Mouse (Mus musculus) intestine, embryonic 16.5 days (tissue): ENCODE measurements around the gene Cldn10. TPM values are rescaled to one million over a fixed set of nuclear protein-coding genes. Genes with fewer than 3 reads are reported as not detected.
A peak's percentile ranks its signal among the peaks of the same experiment; 100 is the strongest.
"Not testable (repeated sequence)": the region's sequence is repeated elsewhere in the genome, so short reads cannot be mapped to it uniquely, and the experiment has no call there.

Experiments
- ATAC-seq: fragments of 200-750 bp; cut with Nextera tagmentation; 2 replicates; pipeline ENCODE4 v1.8.0; 2017; ENCODE audit warnings: moderate TSS enrichment, moderate library complexity
- H3K27ac ChIP-seq: fragments of 300-500 bp; sonication (generic); 2 replicates; pipeline ENCODE4 v1.5.1; 2014; ENCODE audit warnings: mild to moderate bottlenecking, low read length
- H3K27me3 ChIP-seq: fragments of 300-500 bp; sonication (generic); replicated peaks from 2 replicates; pipeline ENCODE4 v1.6.1; 2014; ENCODE audit warnings: low read length, control low read depth, mixed read lengths; ENCODE audit not compliant: control insufficient read depth, insufficient read depth
- H3K36me3 ChIP-seq: fragments of 300-500 bp; sonication (generic); 2 replicates; pipeline ENCODE4 v1.6.1; 2014; ENCODE audit warnings: low read length, control low read depth; ENCODE audit not compliant: control insufficient read depth, insufficient read depth
- H3K4me1 ChIP-seq: fragments of 300-500 bp; sonication (generic); 2 replicates; pipeline ENCODE4 v1.6.1; 2014; ENCODE audit warnings: low read length, control low read depth, mixed read lengths; ENCODE audit not compliant: control insufficient read depth, insufficient read depth
- H3K4me2 ChIP-seq: fragments of 300-500 bp; sonication (generic); 2 replicates; pipeline ENCODE4 v1.6.1; 2014; ENCODE audit warnings: low read depth, low read length, control low read depth
- H3K4me3 ChIP-seq: fragments of 300-500 bp; sonication (generic); 2 replicates; pipeline ENCODE4 v1.5.1; 2014; ENCODE audit warnings: mild to moderate bottlenecking, low read length
- H3K9ac ChIP-seq: fragments of 300-500 bp; sonication (generic); 2 replicates; pipeline ENCODE4 v1.6.1; 2014; ENCODE audit warnings: low read depth, low read length
- H3K9me3 ChIP-seq: fragments of 300-500 bp; sonication (generic); 2 replicates; pipeline ENCODE4 v1.6.1; 2016; ENCODE audit warnings: low read length, control low read depth; ENCODE audit not compliant: control insufficient read depth
- WGBS: fragments of 180-500 bp; shearing (Covaris S2); extraction: QIAGEN DNeasy Blood & Tissue Kit; methylation state at CpG from one replicate; pipeline ENCODE4 v1.1.7; 2014; 5-methylcytosine and 5-hydroxymethylcytosine counted together
- polyA plus RNA-seq: library from polyadenylated mRNA; unstranded; fragments of >200 nt; fragmentation: Nextera tagmentation; extraction: Ambion mirVana; gene quantifications from 2 replicates; pipeline ENCODE4 v1.2.1, GENCODE M21; 2015

The Cldn10 gene
- polyA plus RNA-seq, 1 experiment from 2014 or later, result 21.1 TPM

DNA sequence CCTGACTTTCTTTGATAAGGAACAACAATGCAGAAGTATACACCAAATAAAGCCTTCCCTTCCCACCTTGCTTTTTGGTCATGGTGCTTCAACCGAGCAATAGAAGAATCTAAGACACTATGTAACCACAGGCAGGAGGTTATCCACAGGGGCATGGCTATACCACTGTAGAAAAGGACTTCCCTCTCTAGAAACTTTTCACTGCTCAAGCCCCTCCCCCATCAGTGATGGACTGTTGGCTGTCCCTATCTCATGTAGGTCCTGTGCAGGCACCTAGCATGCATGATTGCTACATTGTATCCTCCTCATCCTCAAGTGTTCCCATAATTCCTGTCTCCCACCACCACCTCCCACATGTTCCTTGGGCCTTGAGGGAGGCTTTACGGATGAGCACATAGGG is 7.2 kb downstream of the Cldn10 start:
- Histone ChIP-seq H3K9me3 (no peaks in the 10 kb centered on the region), H3K4me1 (no peaks in the 10 kb centered on the region), H3K4me3 (no peak overlapping the region), H3K36me3 (no peaks in the 10 kb centered on the region), H3K9ac (no peak overlapping the region), H3K27me3 (no peaks in the 10 kb centered on the region), H3K27ac (no peak overlapping the region), H3K4me2 (no peak overlapping the region)
- WGBS, result 86% methylated on average over 2 of the region's 2 CpGs
- ATAC-seq, result peak; percentile 31; the same call in 1 of the 2 replicates

GRCm38 (mm10) chr14:118795915-118796693 is 8.4 kb downstream of the Cldn10 start:
- Histone ChIP-seq H3K27me3 (no peaks in the 10 kb centered on the region), H3K9me3 (no peaks in the 10 kb centered on the region), H3K4me2 (no peak overlapping the region), H3K9ac (no peak overlapping the region), H3K27ac (no peak overlapping the region), H3K36me3 (no peaks in the 10 kb centered on the region), H3K4me1 (no peaks in the 10 kb centered on the region), H3K4me3 (no peak overlapping the region)
- WGBS, result 42% methylated on average over 10 of the region's 10 CpGs
- ATAC-seq, result peak; percentile 89

DNA sequence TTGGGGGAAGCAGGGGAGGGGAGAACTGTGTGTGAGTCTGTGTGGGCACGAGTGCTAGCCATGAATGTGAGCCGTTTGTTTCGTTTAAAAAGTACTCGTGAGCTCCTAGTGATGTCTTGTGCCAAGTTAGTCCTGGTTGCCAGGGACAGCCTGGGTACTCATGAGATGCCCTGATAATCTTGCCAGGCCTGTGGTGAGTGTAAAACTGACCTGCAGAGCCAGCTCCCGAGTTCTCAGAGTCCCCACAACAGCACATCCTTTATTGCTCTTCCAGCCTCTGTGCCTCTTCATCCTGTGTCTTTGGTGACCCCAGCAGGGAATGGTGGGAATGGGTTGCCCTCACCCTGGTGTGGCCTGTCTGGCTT is 9.0 kb downstream of the Cldn10 start:
- no peak overlapping the region for H3K27ac ChIP-seq
- 0 out of 2 replicates have a peak, but pooled peaks have one; percentile 3 for ATAC-seq

DNA sequence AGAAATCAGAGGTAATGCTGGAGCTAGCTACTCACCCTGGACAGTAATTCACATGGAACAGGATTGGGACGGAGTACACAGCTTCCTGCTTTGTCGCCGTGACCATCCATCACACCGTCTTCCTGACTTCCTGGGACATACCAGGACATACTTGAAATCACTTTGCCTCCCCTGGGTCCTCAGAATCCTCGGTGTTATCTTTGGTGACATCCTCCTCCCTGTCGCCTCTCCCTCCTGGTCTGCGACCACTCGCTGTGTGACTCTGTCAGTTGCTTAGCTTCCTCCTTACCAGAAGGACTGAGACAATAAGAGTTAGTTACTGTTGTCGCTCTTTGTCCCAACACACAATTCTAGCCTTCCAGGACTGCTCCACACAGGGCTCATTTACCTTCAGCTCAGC is 9.6 kb downstream of the Cldn10 start:
- Histone ChIP-seq H3K36me3 (no peaks in the 10 kb centered on the region), H3K4me2 (no peak overlapping the region), H3K27ac (no peak overlapping the region), H3K4me3 (no peak overlapping the region), H3K27me3 (no peaks in the 10 kb centered on the region), H3K9ac (no peak overlapping the region), H3K9me3 (no peaks in the 10 kb centered on the region), H3K4me1 (no peaks in the 10 kb centered on the region)
- no peak for ATAC-seq
- 71% methylated on average over 9 of the region's 9 CpGs for WGBS

More for the DNA sequence above, 9.0 kb downstream of the Cldn10 start:
- Histone ChIP-seq H3K36me3 (no peaks in the 10 kb centered on the region), H3K9me3 (no peaks in the 10 kb centered on the region), H3K4me2 (no peak overlapping the region), H3K9ac (no peak overlapping the region), H3K27me3 (no peaks in the 10 kb centered on the region), H3K4me3 (no peak overlapping the region), H3K4me1 (no peaks in the 10 kb centered on the region)
- 56% methylated on average over 5 of the region's 5 CpGs for WGBS

GRCm38 (mm10) chr14:118799918-118800317 is 12.2 kb downstream of the Cldn10 start:
- Histone ChIP-seq H3K27ac (no peak overlapping the region), H3K27me3 (no peaks in the 10 kb centered on the region), H3K9ac (no peak overlapping the region), H3K4me1 (no peaks in the 10 kb centered on the region), H3K9me3 (no peaks in the 10 kb centered on the region), H3K36me3 (no peaks in the 10 kb centered on the region), H3K4me2 (no peak overlapping the region), H3K4me3 (no peak overlapping the region)
- no peak for ATAC-seq
- 55% methylated on average over 9 of the region's 9 CpGs for WGBS

- Histone ChIP-seq H3K36me3 (no peaks in the 10 kb centered on the region), H3K27ac (no peak overlapping the region), H3K4me2 (no peak overlapping the region), H3K4me1 (no peaks in the 10 kb centered on the region), H3K9ac (no peak overlapping the region), H3K27me3 (no peaks in the 10 kb centered on the region), H3K9me3 (no peaks in the 10 kb centered on the region), H3K4me3 (no peak overlapping the region)
- WGBS, result 34% methylated on average over 7 of the region's 7 CpGs
- no peak for ATAC-seq
Measured at GRCm38 (mm10) chr14:118803936-118804335, 16.2 kb downstream of the Cldn10 start.

- no peak overlapping the region for H3K27ac ChIP-seq
- 34% methylated on average over 6 of the region's 6 CpGs for WGBS
- H3K9ac ChIP-seq, result no peak overlapping the region
- H3K36me3 ChIP-seq, result no peaks in the 10 kb centered on the region
- H3K9me3 ChIP-seq, result no peaks in the 10 kb centered on the region
- ATAC-seq, result no peak
- no peak overlapping the region for H3K4me3 ChIP-seq
- H3K4me1 ChIP-seq, result no peaks in the 10 kb centered on the region
- no peaks in the 10 kb centered on the region for H3K27me3 ChIP-seq
- no peak overlapping the region for H3K4me2 ChIP-seq
Measured at GRCm38 (mm10) chr14:118804351-118804750, 16.6 kb downstream of the Cldn10 start.

- Histone ChIP-seq H3K27me3 (no peaks in the 10 kb centered on the region), H3K4me2 (no peak overlapping the region), H3K9me3 (no peaks in the 10 kb centered on the region), H3K9ac (no peak overlapping the region), H3K4me3 (no peak overlapping the region), H3K4me1 (no peaks in the 10 kb centered on the region), H3K36me3 (no peaks in the 10 kb centered on the region), H3K27ac (no peak overlapping the region)
- ATAC-seq, result no peak
- 92% methylated on average over 5 of the region's 5 CpGs for WGBS
Measured at GRCm38 (mm10) chr14:118807653-118808052, 19.9 kb downstream of the Cldn10 start.

- WGBS, result 72% methylated on average over 2 of the region's 2 CpGs
- H3K27me3 ChIP-seq, result not testable (repeated sequence)
Measured at GRCm38 (mm10) chr14:118808183-118808582, 20.5 kb downstream of the Cldn10 start.

GRCm38 (mm10) chr14:118809686-118810085 is 22.0 kb downstream of the Cldn10 start:
- no peak overlapping the region for H3K4me2 ChIP-seq
- no peaks in the 10 kb centered on the region for H3K9me3 ChIP-seq
- no peak overlapping the region for H3K27ac ChIP-seq
- H3K9ac ChIP-seq, result no peak overlapping the region
- H3K27me3 ChIP-seq, result no peaks in the 10 kb centered on the region
- no peaks in the 10 kb centered on the region for H3K36me3 ChIP-seq
- ATAC-seq, result no peak
- WGBS, result 79% methylated on average over 4 of the region's 4 CpGs
- H3K4me1 ChIP-seq, result no peaks in the 10 kb centered on the region
- no peak overlapping the region for H3K4me3 ChIP-seq

More at GRCm38 (mm10) chr14:118808183-118808582, 20.5 kb downstream of the Cldn10 start:
- H3K27ac ChIP-seq, H3K4me3 ChIP-seq, H3K4me2 ChIP-seq, H3K4me1 ChIP-seq, H3K36me3 ChIP-seq, H3K9ac ChIP-seq, H3K9me3 ChIP-seq, ATAC-seq: not testable (repeated sequence)
